Mouse (Mus musculus) limb, embryonic 13.5 days (tissue): ENCODE measurements at regions not wholly inside any gene's neighbourhood (a gene's known extent, or its start where the extent isn't known, plus 50 kb on each side); places are given as distances from the start of the nearest gene placed in this dataset.

Source experiments
- ATAC-seq: fragments of 200-750 bp; cut with Nextera tagmentation; 2 replicates; pipeline ENCODE4 v1.8.0; 2017; ENCODE audit warnings: low read depth, moderate number of reproducible peaks, moderate TSS enrichment; ENCODE audit not compliant: low FRiP score
- H3K27ac ChIP-seq: fragments of 300-500 bp; sonication (generic); 2 replicates; pipeline ENCODE4 v1.5.1; 2015; ENCODE audit warnings: inconsistent platforms, mild to moderate bottlenecking, moderate library complexity
- H3K27me3 ChIP-seq: fragments of 300-500 bp; sonication (generic); 2 replicates; pipeline ENCODE4 v1.6.1; 2015; ENCODE audit warnings: mild to moderate bottlenecking, inconsistent platforms
- H3K36me3 ChIP-seq: fragments of 300-500 bp; sonication (generic); 2 replicates; pipeline ENCODE4 v1.6.1; 2015; ENCODE audit warnings: inconsistent platforms, mild to moderate bottlenecking, moderate library complexity
- H3K4me1 ChIP-seq: fragments of 300-500 bp; sonication (generic); 2 replicates; pipeline ENCODE4 v1.6.1; 2015; ENCODE audit warnings: inconsistent platforms
- H3K4me2 ChIP-seq: fragments of 300-500 bp; sonication (generic); replicated peaks from 2 replicates; pipeline ENCODE4 v1.6.1; 2015; ENCODE audit warnings: inconsistent platforms, mild to moderate bottlenecking, moderate library complexity
- H3K4me3 ChIP-seq: fragments of 300-500 bp; sonication (generic); 2 replicates; pipeline ENCODE4 v1.5.1; 2015; ENCODE audit warnings: moderate library complexity, mild to moderate bottlenecking, inconsistent platforms
- H3K9ac ChIP-seq: fragments of 300-500 bp; sonication (generic); 2 replicates; pipeline ENCODE4 v1.6.1; 2015; ENCODE audit warnings: mild to moderate bottlenecking, inconsistent platforms
- H3K9me3 ChIP-seq: fragments of 300-500 bp; sonication (generic); 2 replicates; pipeline ENCODE4 v1.6.1; 2016; ENCODE audit warnings: inconsistent platforms
- WGBS: fragments of 180-500 bp; shearing (Covaris S2); methylation state at CpG from one replicate; pipeline ENCODE4 v1.1.7; 2015; 5-methylcytosine and 5-hydroxymethylcytosine counted together

GRCm38 (mm10) chr3:9128407-9128806 is 481.5 kb downstream of the Zfp704 start:
- no peak overlapping the region for H3K27ac ChIP-seq
- H3K4me2 ChIP-seq: no peak overlapping the region
- no peak for ATAC-seq
- no peaks in the 10 kb centered on the region for H3K27me3 ChIP-seq
- no peak overlapping the region for H3K4me3 ChIP-seq
- no peaks in the 10 kb centered on the region; the same call in 1 of the 2 replicates for H3K4me1 ChIP-seq
- H3K9me3 ChIP-seq: no peaks in the 10 kb centered on the region
- no peak overlapping the region for H3K9ac ChIP-seq
- 71% methylated on average over 4 of the region's 4 CpGs for WGBS
- H3K36me3 ChIP-seq: no peaks in the 10 kb centered on the region

GRCm38 (mm10) chr3:9123079-9123478 is 486.8 kb downstream of the Zfp704 start:
- Histone ChIP-seq H3K4me2 (no peak overlapping the region), H3K27me3 (no peaks in the 10 kb centered on the region)

GRCm38 (mm10) chr3:9117913-9118312 is 492.0 kb downstream of the Zfp704 start:
- no peaks in the 10 kb centered on the region for H3K9me3 ChIP-seq
- H3K9ac ChIP-seq: no peak overlapping the region
- H3K36me3 ChIP-seq: no peaks in the 10 kb centered on the region
- peaks cover 6% of the 10 kb centered on the region for H3K4me1 ChIP-seq
- H3K27me3 ChIP-seq: no peaks in the 10 kb centered on the region
- ATAC-seq: no peak
- no peak overlapping the region for H3K4me3 ChIP-seq
- no peak overlapping the region for H3K27ac ChIP-seq
- WGBS: 73% methylated on average over 3 of the region's 3 CpGs
- no peak overlapping the region for H3K4me2 ChIP-seq

More at GRCm38 (mm10) chr3:9123079-9123478, 486.8 kb downstream of the Zfp704 start:
- Histone ChIP-seq H3K4me3 (no peak overlapping the region), H3K4me1 (no peaks in the 10 kb centered on the region; the same call in 1 of the 2 replicates), H3K9me3 (no peaks in the 10 kb centered on the region), H3K9ac (no peak overlapping the region), H3K36me3 (no peaks in the 10 kb centered on the region), H3K27ac (no peak overlapping the region)
- 47% methylated on average over 5 of the region's 5 CpGs for WGBS
- ATAC-seq: no peak

- Histone ChIP-seq H3K4me2 (no peak overlapping the region), H3K4me3 (no peak overlapping the region), H3K9me3 (no peaks in the 10 kb centered on the region), H3K4me1 (peaks cover 11% of the 10 kb centered on the region), H3K36me3 (no peaks in the 10 kb centered on the region), H3K27me3 (no peaks in the 10 kb centered on the region), H3K27ac (no peak overlapping the region), H3K9ac (no peak overlapping the region)
- no peak for ATAC-seq
- WGBS: 51% methylated on average over 5 of the region's 5 CpGs
Observed at GRCm38 (mm10) chr3:9113410-9113809, 496.5 kb downstream of the Zfp704 start.

- no peaks in the 10 kb centered on the region for H3K27me3 ChIP-seq
- H3K27ac ChIP-seq: no peak overlapping the region
- no peak overlapping the region for H3K4me3 ChIP-seq
- no peak overlapping the region for H3K4me2 ChIP-seq
- H3K36me3 ChIP-seq: no peaks in the 10 kb centered on the region
- H3K4me1 ChIP-seq: peaks cover 11% of the 10 kb centered on the region
- WGBS: 26% methylated on average over 11 of the region's 11 CpGs
- ATAC-seq: no peak
- H3K9me3 ChIP-seq: no peaks in the 10 kb centered on the region
- no peak overlapping the region for H3K9ac ChIP-seq
Observed at GRCm38 (mm10) chr3:9110741-9111140, 499.1 kb downstream of the Zfp704 start.

GRCm38 (mm10) chr3:9109991-9110390 is 499.9 kb downstream of the Zfp704 start:
- Histone ChIP-seq H3K27me3 (no peaks in the 10 kb centered on the region), H3K9ac (no peak overlapping the region), H3K4me3 (no peak overlapping the region), H3K4me1 (peaks cover 11% of the 10 kb centered on the region), H3K4me2 (no peak overlapping the region), H3K9me3 (no peaks in the 10 kb centered on the region), H3K27ac (no peak overlapping the region), H3K36me3 (no peaks in the 10 kb centered on the region)
- no peak for ATAC-seq
- WGBS: 38% methylated on average over 8 of the region's 8 CpGs

- H3K36me3 ChIP-seq: no peaks in the 10 kb centered on the region
- H3K9me3 ChIP-seq: no peaks in the 10 kb centered on the region
- no peaks in the 10 kb centered on the region for H3K27me3 ChIP-seq
- no peak overlapping the region for H3K9ac ChIP-seq
- no peak overlapping the region for H3K4me3 ChIP-seq
- H3K27ac ChIP-seq: no peak overlapping the region
- no peak overlapping the region for H3K4me2 ChIP-seq
- 84% methylated on average over 5 of the region's 5 CpGs for WGBS
- ATAC-seq: no peak
- H3K4me1 ChIP-seq: peaks cover 11% of the 10 kb centered on the region
Observed at GRCm38 (mm10) chr3:9109485-9109884, 500.4 kb downstream of the Zfp704 start.

GRCm38 (mm10) chr3:9107766-9108410 is 502.0 kb downstream of the Zfp704 start:
- no peaks in the 10 kb centered on the region for H3K9me3 ChIP-seq
- H3K27me3 ChIP-seq: no peaks in the 10 kb centered on the region
- H3K36me3 ChIP-seq: no peaks in the 10 kb centered on the region
- H3K9ac ChIP-seq: no peak overlapping the region
- H3K4me3 ChIP-seq: no peak overlapping the region
- WGBS: 69% methylated on average over 15 of the region's 15 CpGs
- no peak overlapping the region for H3K27ac ChIP-seq
- ATAC-seq: 0 out of 2 replicates have a peak, but pooled peaks have one; percentile 49
- H3K4me2 ChIP-seq: no peak overlapping the region
- peaks cover 4% of the 10 kb centered on the region; the same call in 1 of the 2 replicates for H3K4me1 ChIP-seq

- Histone ChIP-seq H3K4me1 (0 out of 2 replicates have a peak, but pooled peaks cover 3% of the 10 kb centered on the region), H3K27me3 (no peaks in the 10 kb centered on the region), H3K9ac (no peak overlapping the region), H3K4me2 (no peak overlapping the region), H3K27ac (no peak overlapping the region), H3K9me3 (no peaks in the 10 kb centered on the region), H3K4me3 (no peak overlapping the region), H3K36me3 (no peaks in the 10 kb centered on the region)
- WGBS: 59% methylated on average over 8 of the region's 8 CpGs
- no peak for ATAC-seq
Observed at GRCm38 (mm10) chr3:9105191-9105926, 504.5 kb downstream of the Zfp704 start.

- 76% methylated on average over 6 of the region's 6 CpGs for WGBS
- Histone ChIP-seq H3K4me3 (no peak overlapping the region), H3K9me3 (no peaks in the 10 kb centered on the region), H3K36me3 (no peaks in the 10 kb centered on the region), H3K27ac (no peak overlapping the region), H3K27me3 (no peaks in the 10 kb centered on the region), H3K4me1 (no peaks in the 10 kb centered on the region), H3K9ac (no peak overlapping the region), H3K4me2 (no peak overlapping the region)
- ATAC-seq: no peak
Observed at GRCm38 (mm10) chr3:9103456-9103855, 506.4 kb downstream of the Zfp704 start.

GRCm38 (mm10) chr3:9101240-9101639 is 508.6 kb downstream of the Zfp704 start:
- H3K9ac ChIP-seq: no peak overlapping the region
- no peak overlapping the region for H3K4me2 ChIP-seq
- no peaks in the 10 kb centered on the region for H3K36me3 ChIP-seq
- no peaks in the 10 kb centered on the region for H3K9me3 ChIP-seq
- no peaks in the 10 kb centered on the region for H3K4me1 ChIP-seq
- no peak for ATAC-seq
- no peak overlapping the region for H3K27ac ChIP-seq
- WGBS: 53% methylated on average over 3 of the region's 3 CpGs
- H3K4me3 ChIP-seq: no peak overlapping the region
- H3K27me3 ChIP-seq: no peaks in the 10 kb centered on the region

GRCm38 (mm10) chr3:9100761-9101160 is 509.1 kb downstream of the Zfp704 start:
- H3K9me3 ChIP-seq: no peaks in the 10 kb centered on the region
- ATAC-seq: no peak
- H3K27me3 ChIP-seq: no peaks in the 10 kb centered on the region
- 68% methylated on average over 8 of the region's 8 CpGs for WGBS
- no peak overlapping the region for H3K4me2 ChIP-seq
- no peak overlapping the region for H3K27ac ChIP-seq
- H3K4me1 ChIP-seq: no peaks in the 10 kb centered on the region
- H3K4me3 ChIP-seq: no peak overlapping the region
- no peak overlapping the region for H3K9ac ChIP-seq
- no peaks in the 10 kb centered on the region for H3K36me3 ChIP-seq
